Comparison of ENCODE assay signal across 8 mouse cellular contexts in genomic region chr4:62525489-62525811, GRCm38 (mm10). TPM values are rescaled to one million over a fixed set of nuclear protein-coding genes. Genes with fewer than 3 reads are reported as not detected.
DNase-seq lines count a peak whose midpoint lies in the region; ATAC-seq and TF ChIP-seq lines count a peak whose summit lies in the region.

No protein-coding gene starts in this region.

- TF ChIP-seq CTCF in kidney, postnatal 0 days (IDR thresholded peaks at IDR 0.05; ENCODE audit: low read depth): no peak

- H3K27me3 ChIP-seq in kidney, postnatal 0 days (ENCODE audit: insufficient read depth, low read length): no peaks in the 10 kb centered on the region
- H3K27me3 ChIP-seq in embryonic facial prominence, embryonic 11.5 days (ENCODE audit: control insufficient read depth, insufficient read depth, low read length): no peaks in the 10 kb centered on the region
- no peaks in the 10 kb centered on the region for H3K27me3 ChIP-seq in intestine, embryonic 15.5 days (replicated peaks)
- no peaks in the 10 kb centered on the region for H3K27me3 ChIP-seq in neural tube, embryonic 12.5 days (replicated peaks)

- no peak overlapping the region; the same call in 1 of the 2 replicates for H3K9ac ChIP-seq in kidney, postnatal 0 days (ENCODE audit: low read depth, low read length)
- no peak overlapping the region for H3K9ac ChIP-seq in embryonic facial prominence, embryonic 11.5 days (replicated peaks; ENCODE audit: low read length)
- H3K9ac ChIP-seq in intestine, embryonic 15.5 days: no peak overlapping the region
- peak overlapping the region; percentile 81 for H3K9ac ChIP-seq in neural tube, embryonic 12.5 days

- no peaks in the 10 kb centered on the region for H3K36me3 ChIP-seq in kidney, postnatal 0 days (ENCODE audit: insufficient read depth, low read length)
- no peaks in the 10 kb centered on the region for H3K36me3 ChIP-seq in embryonic facial prominence, embryonic 11.5 days (replicated peaks; ENCODE audit: control insufficient read depth, insufficient read depth, low read depth, low read length)
- no peaks in the 10 kb centered on the region for H3K36me3 ChIP-seq in intestine, embryonic 15.5 days
- H3K36me3 ChIP-seq in neural tube, embryonic 12.5 days: 0 out of 2 replicates have a peak, but pooled peaks cover 7% of the 10 kb centered on the region

- no peak for DNase-seq in kidney, postnatal 0 days (ENCODE audit: low spot score)
- DNase-seq in kidney, adult 8-10 months: no peak
- no peak for DNase-seq in embryonic facial prominence, embryonic 11.5 days (ENCODE audit: low spot score)
- DNase-seq in thymus, postnatal 25 days: no peak
- no peak for DNase-seq in embryo, embryonic 11 days
- no peak for DNase-seq in spleen, postnatal 4 days (ENCODE audit: low spot score in 2 of 2)

- no peak overlapping the region for H3K27ac ChIP-seq in kidney, postnatal 0 days
- H3K27ac ChIP-seq in embryonic facial prominence, embryonic 11.5 days (replicated peaks; ENCODE audit: low read depth, low read length): no peak overlapping the region
- no peak overlapping the region for H3K27ac ChIP-seq in intestine, embryonic 15.5 days
- no peak overlapping the region for H3K27ac ChIP-seq in neural tube, embryonic 12.5 days

- 1% methylated on average over 10 of the region's 10 CpGs for WGBS in kidney, postnatal 0 days
- WGBS in embryonic facial prominence, embryonic 11.5 days: 2% methylated on average over 10 of the region's 10 CpGs
- WGBS in intestine, embryonic 15.5 days: under 1% methylated on average over 10 of the region's 10 CpGs
- 0% methylated on average over 10 of the region's 10 CpGs for WGBS in neural tube, embryonic 12.5 days

- H3K4me1 ChIP-seq in kidney, postnatal 0 days (replicated peaks; ENCODE audit: insufficient read depth, low read length): peaks cover 6% of the 10 kb centered on the region
- peaks cover 2% of the 10 kb centered on the region for H3K4me1 ChIP-seq in embryonic facial prominence, embryonic 11.5 days (ENCODE audit: control insufficient read depth, insufficient read depth, low read length)
- peaks cover 8% of the 10 kb centered on the region for H3K4me1 ChIP-seq in intestine, embryonic 15.5 days (replicated peaks)
- H3K4me1 ChIP-seq in neural tube, embryonic 12.5 days: peaks cover 12% of the 10 kb centered on the region

- ATAC-seq in kidney, postnatal 0 days (replicated peaks; ENCODE audit: low FRiP score, low read depth): no peak
- no peak for ATAC-seq in embryonic facial prominence, embryonic 11.5 days (replicated peaks; ENCODE audit: insufficient number of reproducible peaks, low FRiP score, low TSS enrichment, low read depth)
- ATAC-seq in intestine, embryonic 15.5 days: no peak
- ATAC-seq in neural tube, embryonic 12.5 days (ENCODE audit: low FRiP score, low read depth): no peak

- H3K9me3 ChIP-seq in kidney, postnatal 0 days (replicated peaks; ENCODE audit: low read length): no peaks in the 10 kb centered on the region
- H3K9me3 ChIP-seq in embryonic facial prominence, embryonic 11.5 days (replicated peaks; ENCODE audit: control insufficient read depth, low read length): no peaks in the 10 kb centered on the region
- H3K9me3 ChIP-seq in intestine, embryonic 15.5 days: no peaks in the 10 kb centered on the region
- H3K9me3 ChIP-seq in neural tube, embryonic 12.5 days: no peaks in the 10 kb centered on the region

- peak overlapping the region; percentile 87 for H3K4me2 ChIP-seq in kidney, postnatal 0 days (ENCODE audit: low read length)
- H3K4me2 ChIP-seq in embryonic facial prominence, embryonic 11.5 days (ENCODE audit: low read depth, low read length): peak overlapping the region; percentile 27; the same call in 1 of the 2 replicates
- H3K4me2 ChIP-seq in intestine, embryonic 15.5 days (replicated peaks): peak overlapping the region; percentile 40
- H3K4me2 ChIP-seq in neural tube, embryonic 12.5 days (replicated peaks): peak overlapping the region; percentile 79

- peak overlapping the region; percentile 85 for H3K4me3 ChIP-seq in kidney, postnatal 0 days (replicated peaks; ENCODE audit: low read depth, low read length)
- H3K4me3 ChIP-seq in embryonic facial prominence, embryonic 11.5 days (ENCODE audit: low read depth, low read length): peak overlapping the region; percentile 79
- peak overlapping the region; percentile 76 for H3K4me3 ChIP-seq in intestine, embryonic 15.5 days (replicated peaks)
- H3K4me3 ChIP-seq in neural tube, embryonic 12.5 days: peak overlapping the region; percentile 68

RNA-seq across cellular contexts. Expression of gene 4933430I17Rik, which starts 0.3 kb away (rescaled TPM):
- 0.45 and 0.46 TPM in 2 replicates for polyA plus RNA-seq in kidney, postnatal 0 days (2015; fragmentation: Nextera tagmentation; extraction: Ambion mirVana)
- 0.66 and 0.83 TPM in 2 replicates for polyA plus RNA-seq in embryonic facial prominence, embryonic 11.5 days (2014; fragmentation: Nextera tagmentation; extraction: Ambion mirVana)
- 0.15 and 0.43 TPM in 2 replicates for polyA plus RNA-seq in intestine, embryonic 15.5 days (2015; fragmentation: Nextera tagmentation; extraction: Ambion mirVana)
- polyA plus RNA-seq in neural tube, embryonic 12.5 days (2016; fragmentation: Nextera tagmentation; extraction: Ambion mirVana): 1.1 TPM in 2 replicates

RNA-seq across cellular contexts. Expression of gene Pole3, which starts 0.6 kb away (rescaled TPM):
- 62.0 and 71.2 TPM in 2 replicates for polyA plus RNA-seq in kidney, postnatal 0 days (2015; fragmentation: Nextera tagmentation; extraction: Ambion mirVana)
- polyA plus RNA-seq in embryonic facial prominence, embryonic 11.5 days (2014; fragmentation: Nextera tagmentation; extraction: Ambion mirVana): 103 and 105 TPM in 2 replicates
- 70.5 and 71.5 TPM in 2 replicates for polyA plus RNA-seq in intestine, embryonic 15.5 days (2015; fragmentation: Nextera tagmentation; extraction: Ambion mirVana)
- 82.9 and 88.6 TPM in 2 replicates for polyA plus RNA-seq in neural tube, embryonic 12.5 days (2016; fragmentation: Nextera tagmentation; extraction: Ambion mirVana)

RNA-seq across cellular contexts. Expression of gene Alad, which starts 5.7 kb away (rescaled TPM):
- 109 and 119 TPM in 2 replicates for polyA plus RNA-seq in kidney, postnatal 0 days (2015; fragmentation: Nextera tagmentation; extraction: Ambion mirVana)
- polyA plus RNA-seq in embryonic facial prominence, embryonic 11.5 days (2014; fragmentation: Nextera tagmentation; extraction: Ambion mirVana): 88.7 and 90.2 TPM in 2 replicates
- 156 and 161 TPM in 2 replicates for polyA plus RNA-seq in intestine, embryonic 15.5 days (2015; fragmentation: Nextera tagmentation; extraction: Ambion mirVana)
- 65.3 and 69.1 TPM in 2 replicates for polyA plus RNA-seq in neural tube, embryonic 12.5 days (2016; fragmentation: Nextera tagmentation; extraction: Ambion mirVana)

RNA-seq across cellular contexts. Expression of gene Hdhd3, which starts 22.2 kb away (rescaled TPM):
- 16.0 and 17.7 TPM in 2 replicates for polyA plus RNA-seq in kidney, postnatal 0 days (2015; fragmentation: Nextera tagmentation; extraction: Ambion mirVana)
- 10.1 and 15.2 TPM in 2 replicates for polyA plus RNA-seq in embryonic facial prominence, embryonic 11.5 days (2014; fragmentation: Nextera tagmentation; extraction: Ambion mirVana)
- polyA plus RNA-seq in intestine, embryonic 15.5 days (2015; fragmentation: Nextera tagmentation; extraction: Ambion mirVana): 61.6 and 76.4 TPM in 2 replicates
- polyA plus RNA-seq in neural tube, embryonic 12.5 days (2016; fragmentation: Nextera tagmentation; extraction: Ambion mirVana): 14.6 and 14.8 TPM in 2 replicates

RNA-seq across cellular contexts. Expression of gene Rgs3, which starts 34.2 kb away (rescaled TPM):
- polyA plus RNA-seq in kidney, postnatal 0 days (2015; fragmentation: Nextera tagmentation; extraction: Ambion mirVana): 41.4 and 44.3 TPM in 2 replicates
- 21.0 and 24.8 TPM in 2 replicates for polyA plus RNA-seq in embryonic facial prominence, embryonic 11.5 days (2014; fragmentation: Nextera tagmentation; extraction: Ambion mirVana)
- 43.5 and 46.3 TPM in 2 replicates for polyA plus RNA-seq in intestine, embryonic 15.5 days (2015; fragmentation: Nextera tagmentation; extraction: Ambion mirVana)
- polyA plus RNA-seq in neural tube, embryonic 12.5 days (2016; fragmentation: Nextera tagmentation; extraction: Ambion mirVana): 77.2 and 77.3 TPM in 2 replicates

Comparison
In these comparisons a context has a peak if more than half of its experiments do, and no peak if none do; other contexts are left out.
1. H3K4me2 ChIP-seq: peak in every context shown above with its lines; median percentile 87 in kidney, postnatal 0 days; 79 in neural tube, embryonic 12.5 days; 40 in intestine, embryonic 15.5 days; 27 in embryonic facial prominence, embryonic 11.5 days.